Mouse (Mus musculus) brain, adult 10 weeks (tissue): Measurements from ENCODE around the gene Lelp1. TPM values are rescaled to one million over a fixed set of nuclear protein-coding genes. Genes with fewer than 3 reads are reported as not detected.

ENCODE experiments used
- polyA plus RNA-seq: library from polyadenylated mRNA; stranded (reverse); fragments of 350-450 nt; fragmentation: Illumina TruSeq; extraction: RNeasy Lipid Tissue Mini Kit (QIAGEN cat#74804); gene quantifications from one replicate; pipeline ENCODE4 v1.2.3, GENCODE M21; 2015; ENCODE audit warnings: low read depth, low replicate concordance

Gene Lelp1
- polyA plus RNA-seq: not detected

DNA sequence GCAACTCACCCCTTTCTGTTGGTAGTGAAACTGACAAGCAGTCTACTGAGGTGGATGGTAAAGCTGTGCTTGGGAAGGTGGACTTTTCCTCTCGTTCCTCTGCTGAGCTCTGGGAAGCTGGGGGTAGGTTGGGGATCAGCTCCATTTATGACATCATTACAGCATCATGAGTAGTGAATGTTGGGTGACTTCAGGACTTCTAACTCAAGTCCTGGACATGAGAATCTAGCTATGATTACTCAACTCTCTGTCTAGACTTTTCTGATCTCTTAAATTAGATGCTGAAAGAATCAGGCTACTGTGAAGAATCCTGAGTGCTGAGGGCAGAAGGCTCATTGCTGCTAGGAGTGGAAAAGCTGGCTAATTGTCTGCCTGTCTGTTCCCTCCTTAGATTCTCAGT, at the start of gene Lelp1:
TSS of gene Lelp1 (minus strand) at position 101 of the 400 bp plus-strand sequence.

DNA sequence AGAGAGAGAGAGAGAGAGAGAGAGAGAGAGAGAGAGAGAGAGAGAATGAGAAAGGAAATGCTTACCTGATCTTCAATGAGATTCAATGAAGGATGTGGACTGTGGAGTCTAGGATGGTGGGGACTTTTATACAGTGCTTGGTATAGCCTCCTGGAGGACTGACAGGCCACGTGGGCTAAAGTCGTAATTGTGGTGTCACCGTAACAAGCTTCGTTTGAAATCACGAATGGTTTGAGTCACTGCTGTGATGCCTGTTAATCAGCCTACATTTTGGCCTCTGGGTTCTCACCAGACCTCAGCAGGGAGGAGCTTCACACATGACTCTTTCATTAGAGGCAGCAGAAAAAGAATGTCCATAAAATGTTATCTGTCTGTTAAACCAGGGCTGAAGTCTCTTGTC, 18.7 kb downstream of the Lelp1 start, which contains the start of gene Prr9:
TSS of gene Prr9 (minus strand) at position 101 of the 400 bp plus-strand sequence.

Other genes with a start within 250 kb of the Lelp1 start
- not detected for gene Pglyrp3, start 128.2 kb downstream of the Lelp1 start, polyA plus RNA-seq
- 1.9 TPM for gene Lor, start 59.6 kb downstream of the Lelp1 start, polyA plus RNA-seq
- gene Prr9, start 18.8 kb downstream of the Lelp1 start, polyA plus RNA-seq: not detected
- gene Sprr2a1, start 73.1 kb upstream of the Lelp1 start, polyA plus RNA-seq: not detected
- not detected for gene Sprr2a2, start 73.2 kb upstream of the Lelp1 start, polyA plus RNA-seq
- not detected for gene Sprr2a3, start 142.7 kb upstream of the Lelp1 start, polyA plus RNA-seq
- gene Sprr2b, start 173.9 kb upstream of the Lelp1 start, polyA plus RNA-seq: not detected
- not detected for gene Sprr2d, start 196.4 kb upstream of the Lelp1 start, polyA plus RNA-seq
- gene Sprr2e, start 209.4 kb upstream of the Lelp1 start, polyA plus RNA-seq: not detected
- not detected for gene Sprr2f, start 222.4 kb upstream of the Lelp1 start, polyA plus RNA-seq
- not detected for gene Sprr2h, start 242.9 kb upstream of the Lelp1 start, polyA plus RNA-seq